Mouse (Mus musculus) retina, adult 2 months (tissue): ENCODE measurements around the gene Mgp.

ENCODE experiments used
- DNase-seq: peaks from one replicate; pipeline ENCODE4 v3.0.0-alpha.2; 2012; ENCODE audit warnings: low read depth, low spot score

Mgp gene

DNA sequence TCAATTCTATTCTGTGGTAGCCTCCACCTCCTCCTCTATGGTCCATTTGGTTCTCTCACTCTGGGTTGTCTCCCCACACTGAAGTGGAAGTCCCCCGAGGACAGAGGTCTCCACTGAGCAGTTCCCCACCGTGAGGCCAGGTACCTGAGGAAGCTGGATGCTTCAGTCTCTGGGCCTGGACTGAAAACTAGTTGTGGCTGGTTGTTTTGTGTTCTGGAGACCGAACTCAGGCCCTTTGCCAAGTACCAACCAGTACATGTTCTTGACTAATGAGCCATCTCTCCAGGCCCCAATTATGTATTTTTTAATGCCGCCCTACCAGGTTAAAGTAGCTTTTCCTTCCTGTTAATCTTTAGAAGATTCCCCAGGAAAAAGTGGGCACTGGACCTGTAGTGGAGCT lies 23.3 kb downstream of the Mgp start:
- DNase-seq, result no peak

DNA sequence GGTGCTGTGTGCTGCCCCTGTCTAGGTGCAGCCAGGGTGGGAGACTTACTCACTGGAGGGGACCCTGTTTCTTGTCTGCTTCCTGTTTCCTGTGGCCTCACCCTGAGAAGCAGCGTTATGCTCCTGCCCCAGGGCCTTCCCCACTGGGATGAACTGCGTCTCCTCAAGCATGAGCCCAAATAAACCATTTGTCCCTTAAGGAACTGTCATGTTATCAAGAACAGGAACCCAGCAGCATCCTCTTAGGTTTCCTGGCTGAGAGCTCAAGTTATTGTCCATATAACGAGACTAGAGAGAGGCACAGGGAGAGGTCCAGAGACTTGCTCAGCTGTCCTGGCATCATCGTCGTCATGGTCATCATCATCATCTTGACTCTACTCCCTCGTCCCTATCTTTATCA lies 25.4 kb downstream of the Mgp start:
- DNase-seq, result no peak

DNA sequence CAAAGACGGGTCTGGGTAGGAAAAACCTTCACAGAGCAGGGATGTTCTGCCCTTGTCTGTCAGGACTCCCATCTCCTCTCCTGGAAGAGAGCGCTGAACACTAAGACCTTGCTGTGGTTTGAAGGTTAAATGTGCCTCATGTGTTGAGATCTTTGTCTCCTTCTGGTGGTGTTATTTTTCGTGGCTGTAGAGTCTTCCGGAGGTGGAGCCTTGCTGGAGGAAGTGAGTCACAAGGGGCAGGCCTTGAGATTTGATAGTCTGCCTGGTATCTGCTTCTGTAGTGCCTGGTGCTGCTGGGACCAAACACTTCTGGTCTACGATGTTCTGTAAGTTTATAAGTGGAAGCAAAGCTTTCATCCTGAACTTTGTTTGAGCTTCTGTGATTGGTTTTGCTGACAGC lies 26.7 kb downstream of the Mgp start:
- DNase-seq, result no peak

DNA sequence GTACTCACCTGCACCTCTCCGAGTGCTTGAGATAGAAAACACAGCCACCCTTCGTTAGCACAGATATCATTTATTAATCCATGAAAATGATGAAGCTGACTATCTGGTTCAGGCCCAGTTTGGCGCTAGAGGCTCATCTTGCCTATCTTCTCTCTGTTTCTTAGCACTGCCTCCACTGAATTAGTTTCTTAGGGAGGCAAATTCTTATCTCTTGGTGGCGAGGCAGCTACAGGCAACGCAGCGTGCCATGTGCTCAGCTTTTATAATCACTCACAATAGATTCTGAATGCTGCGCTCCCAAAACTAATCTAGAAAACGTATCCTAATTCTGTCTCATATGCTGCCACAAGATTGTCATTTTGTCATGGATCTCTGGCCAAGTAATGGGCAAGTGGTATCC lies 27.2 kb downstream of the Mgp start:
- DNase-seq, result no peak

DNA sequence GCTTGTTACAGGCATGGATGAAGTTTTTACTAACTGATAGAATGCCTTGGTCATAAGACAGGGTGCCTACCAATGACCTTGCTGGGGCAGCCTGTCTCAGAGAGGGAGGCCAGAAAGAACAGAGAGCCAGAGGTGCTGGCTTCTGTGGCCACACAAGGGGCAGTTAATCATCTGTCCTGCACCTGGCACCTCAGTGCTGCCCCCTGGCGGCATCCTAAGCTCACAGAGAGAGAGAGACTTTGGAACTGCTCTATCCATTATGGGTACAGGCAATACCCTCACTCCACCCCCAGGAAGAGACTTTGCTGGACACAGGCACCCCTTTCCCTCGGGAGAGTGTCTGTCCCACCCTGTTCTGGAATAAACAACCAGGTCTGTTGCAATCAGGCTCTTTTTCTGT lies 27.8 kb downstream of the Mgp start:
- DNase-seq, result peak; percentile 4

DNA sequence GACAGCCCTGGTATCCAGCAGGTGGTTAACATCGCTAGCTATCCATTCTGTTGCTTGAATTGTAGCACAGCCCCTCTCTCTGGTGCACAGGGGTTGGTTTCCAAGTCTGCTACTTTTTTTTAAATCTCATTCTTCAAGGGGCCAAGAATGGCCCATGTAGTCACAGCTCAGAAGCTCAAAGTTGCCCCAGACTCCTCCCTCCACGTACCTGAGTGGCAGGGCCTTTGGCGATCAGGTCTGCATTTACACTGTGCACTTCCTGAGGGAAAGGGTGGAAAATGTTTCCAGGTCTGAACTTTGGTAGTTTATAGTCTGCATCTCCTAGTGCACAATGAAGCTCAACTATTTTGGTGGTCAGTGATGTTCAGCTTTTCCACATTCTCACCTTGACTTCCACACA lies 28.4 kb downstream of the Mgp start:
- DNase-seq, result no peak

DNA sequence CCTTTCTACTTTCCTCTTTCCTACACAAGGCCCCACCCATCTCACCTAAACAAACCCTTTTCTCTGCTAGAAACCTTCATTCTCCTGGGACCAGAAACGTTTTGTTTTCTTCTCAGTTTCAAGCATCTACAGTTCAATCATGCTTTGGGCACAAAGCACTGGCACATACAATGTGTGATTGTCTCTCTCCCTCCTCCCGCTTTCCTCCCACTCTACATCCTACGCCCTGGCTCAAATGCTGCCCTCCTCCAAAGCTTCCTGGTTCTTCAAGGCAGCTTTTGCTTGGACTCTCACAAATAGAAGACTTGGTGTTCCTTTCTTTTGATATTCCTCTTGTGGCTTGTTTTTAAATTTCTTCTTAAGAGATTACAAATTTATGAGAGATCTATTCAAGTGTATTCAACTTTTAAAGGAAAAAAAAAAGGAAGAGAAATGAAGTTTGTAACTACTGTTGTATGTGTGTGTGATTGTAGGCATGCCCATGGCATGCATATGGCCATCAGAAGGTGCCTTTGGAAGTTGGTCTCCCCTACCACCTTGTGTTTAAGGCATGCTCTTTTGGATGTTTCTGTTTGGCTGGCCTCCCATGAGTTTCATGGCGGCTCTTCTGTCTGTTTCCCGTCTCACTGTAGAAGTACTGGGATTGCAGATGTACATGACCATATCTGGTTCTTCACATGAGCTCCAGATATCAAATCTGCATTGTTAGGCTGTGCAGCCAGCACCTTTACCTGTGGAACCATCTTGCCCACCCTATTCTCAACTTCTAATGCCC lies 29.7 kb downstream of the Mgp start:
- no peak for DNase-seq

DNA sequence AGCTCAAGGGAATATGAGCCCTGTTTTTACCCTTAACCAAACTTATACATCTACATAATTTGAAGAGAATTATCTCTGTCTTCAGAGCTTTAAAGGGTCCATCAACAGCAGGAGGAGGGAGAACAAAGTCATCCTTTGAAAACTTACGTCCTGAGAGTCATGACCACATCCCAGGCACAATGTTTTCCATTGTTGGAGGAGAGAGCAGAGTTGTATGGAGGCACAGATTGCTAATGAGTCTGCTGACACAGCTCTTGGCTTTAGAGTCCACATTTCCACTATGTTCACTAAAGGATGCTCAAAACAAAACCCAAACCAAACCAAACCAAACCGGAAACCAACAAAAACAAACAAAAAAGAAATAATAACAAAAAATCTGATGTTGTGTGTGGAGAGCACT lies 30.7 kb downstream of the Mgp start:
- no peak for DNase-seq

DNA sequence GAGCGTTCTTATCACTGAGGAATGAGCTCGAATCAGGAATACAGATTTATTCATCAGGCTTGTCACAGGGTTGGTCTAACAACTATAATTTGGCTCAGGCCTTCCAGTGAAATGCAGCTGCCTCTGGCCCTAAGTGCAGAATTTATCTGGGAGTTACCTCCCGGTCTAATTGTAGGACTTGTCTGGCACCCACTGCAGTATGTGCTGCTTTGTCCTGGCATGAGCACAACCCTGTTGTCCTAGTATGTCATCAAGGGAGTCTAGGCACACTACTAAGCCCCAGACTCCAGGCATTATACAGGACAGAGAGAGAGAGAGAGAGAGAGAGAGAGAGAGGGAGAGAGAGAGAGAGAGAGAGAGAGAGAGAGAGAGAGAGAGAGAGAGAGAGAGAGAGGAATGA lies 38.3 kb downstream of the Mgp start:
- DNase-seq, result no peak

DNA sequence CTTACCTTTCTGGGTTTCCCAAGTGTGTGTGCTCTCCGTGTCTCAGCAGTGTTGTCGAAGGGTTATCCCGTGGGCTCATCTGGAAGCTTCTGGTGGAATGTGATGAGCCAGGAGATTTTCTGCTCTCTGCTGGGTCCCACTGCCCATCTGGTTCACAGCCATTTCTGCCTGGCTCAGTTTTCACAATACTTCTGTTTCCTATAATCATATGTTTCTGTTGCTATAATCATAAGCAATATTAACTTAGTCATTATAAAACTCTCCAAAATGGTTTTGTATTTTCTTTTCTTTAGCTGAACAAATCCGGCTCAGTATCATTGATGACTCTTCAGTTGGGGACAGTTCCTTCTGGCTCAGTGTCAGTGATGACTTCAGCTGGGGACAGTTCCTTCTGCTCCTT lies 40.3 kb downstream of the Mgp start, which contains the start of gene Smco3:
TSS of gene Smco3 (minus strand) at position 101 of the 400 bp plus-strand sequence.
- no peak for DNase-seq

DNA sequence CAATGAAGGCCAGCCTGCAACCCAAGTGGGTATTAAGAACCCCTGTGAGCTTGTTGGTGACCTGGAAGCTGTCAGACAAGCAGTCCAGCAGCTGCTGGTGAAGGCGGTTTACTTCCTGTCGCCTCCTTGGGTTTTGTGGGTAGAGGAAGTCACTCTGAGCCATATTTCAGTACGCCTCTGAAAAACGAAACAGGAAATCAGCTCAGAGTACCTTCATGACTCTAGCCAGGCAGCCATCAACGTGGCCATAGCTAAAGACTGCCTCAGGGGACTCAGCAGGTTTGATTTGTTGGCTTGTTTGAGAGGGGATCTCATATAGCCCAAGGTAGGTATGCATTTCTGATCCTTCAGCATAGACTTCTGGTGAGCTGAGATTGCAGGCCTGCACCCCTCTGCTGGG lies 43.9 kb downstream of the Mgp start:
- no peak for DNase-seq

DNA sequence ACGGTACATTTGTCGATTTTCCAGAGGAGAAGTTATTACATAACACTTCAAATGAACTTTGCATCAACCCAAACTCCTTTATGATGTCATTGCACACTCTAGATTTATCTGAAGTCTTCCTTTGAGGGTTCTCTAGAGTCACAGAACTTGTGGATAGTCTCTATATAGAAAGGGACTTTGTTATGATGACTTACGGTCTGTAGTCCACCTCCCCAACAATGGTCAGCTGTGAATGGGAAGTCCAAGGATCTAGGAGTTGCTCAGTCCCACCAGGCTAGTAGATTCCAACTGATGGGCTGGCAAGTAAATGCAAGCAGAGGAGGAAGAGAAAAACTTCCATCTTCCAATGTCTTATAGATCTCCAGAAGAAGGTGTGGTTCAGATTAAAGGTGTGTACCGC lies 46.9 kb downstream of the Mgp start:
- no peak for DNase-seq

DNA sequence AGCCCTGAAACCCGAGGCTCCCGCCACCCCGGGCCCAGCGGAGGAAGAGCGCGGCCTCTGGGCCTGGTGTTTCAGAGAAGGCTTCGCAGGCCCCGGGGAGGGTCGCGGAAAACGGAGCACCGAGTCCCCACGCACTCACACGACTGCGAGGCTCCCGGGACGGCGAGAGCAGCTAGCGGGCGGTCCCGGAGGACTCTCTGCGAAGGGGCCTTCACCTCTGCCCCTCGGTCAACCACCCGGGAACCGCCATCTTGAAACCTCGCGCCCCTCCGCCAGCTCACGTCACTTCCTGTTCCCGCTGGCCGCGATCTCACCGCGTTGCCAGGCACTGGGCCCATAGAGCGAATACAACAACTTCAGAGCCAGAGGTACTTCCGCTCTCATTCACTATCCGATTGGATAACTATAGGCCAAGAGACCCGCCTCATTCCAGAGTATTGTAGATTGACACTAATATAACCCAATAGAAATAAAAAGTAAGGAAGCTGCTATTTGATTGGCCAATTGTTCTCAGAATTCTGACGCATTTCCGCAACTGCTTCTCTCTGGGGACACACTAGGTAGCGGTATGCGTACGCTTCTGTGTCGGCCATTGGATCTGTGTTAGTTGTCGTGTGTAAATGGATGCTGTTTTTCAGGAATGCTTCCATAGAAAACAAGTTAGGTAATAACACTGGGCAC lies 47.6 kb downstream of the Mgp start, which contains the start of gene Wbp11:
TSS of gene Wbp11 (minus strand) at position 353 of the 681 bp plus-strand sequence.
- DNase-seq, result peak; percentile 96

DNA sequence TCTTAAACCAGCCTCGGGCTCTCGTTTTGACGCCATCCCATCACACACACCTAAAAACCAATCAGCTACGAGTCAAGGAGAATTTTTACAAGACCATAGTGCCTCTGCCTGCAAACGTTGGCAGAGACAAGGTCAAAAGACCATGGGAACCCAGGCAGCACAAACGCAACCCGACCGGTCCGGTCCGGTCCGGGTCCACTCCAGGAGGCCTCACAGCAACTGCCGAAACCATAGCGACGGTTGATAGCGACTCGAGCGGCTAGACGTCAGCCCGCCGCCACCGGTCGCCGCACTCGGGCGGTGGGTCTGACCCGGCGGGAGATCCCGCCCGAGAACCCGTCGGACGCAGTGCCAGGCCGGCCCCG lies 48.1 kb downstream of the Mgp start, which contains the start of gene BC049715:
TSS of gene BC049715 (plus strand) at position 111 of the 365 bp plus-strand sequence.
- DNase-seq, result no peak

DNA sequence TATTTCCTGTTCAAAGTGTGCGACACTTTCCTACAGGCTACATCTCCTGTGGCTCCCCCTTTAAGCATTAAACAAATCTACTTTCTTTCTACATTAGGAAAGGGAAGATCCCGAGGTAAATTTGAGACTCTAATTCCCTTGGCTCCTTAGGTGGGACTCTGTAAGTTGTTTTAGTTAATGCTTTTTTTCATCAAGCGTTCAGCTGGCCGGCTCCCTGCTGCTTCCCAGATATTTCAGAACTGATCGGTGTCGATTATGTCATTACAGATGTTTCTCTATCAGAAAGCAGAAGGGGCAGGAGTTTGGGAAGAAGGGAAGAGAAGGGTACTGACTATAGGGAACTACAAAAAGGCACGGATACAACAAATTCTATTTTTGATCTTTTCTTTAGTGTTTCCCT lies 48.5 kb downstream of the Mgp start:
- no peak for DNase-seq

DNA sequence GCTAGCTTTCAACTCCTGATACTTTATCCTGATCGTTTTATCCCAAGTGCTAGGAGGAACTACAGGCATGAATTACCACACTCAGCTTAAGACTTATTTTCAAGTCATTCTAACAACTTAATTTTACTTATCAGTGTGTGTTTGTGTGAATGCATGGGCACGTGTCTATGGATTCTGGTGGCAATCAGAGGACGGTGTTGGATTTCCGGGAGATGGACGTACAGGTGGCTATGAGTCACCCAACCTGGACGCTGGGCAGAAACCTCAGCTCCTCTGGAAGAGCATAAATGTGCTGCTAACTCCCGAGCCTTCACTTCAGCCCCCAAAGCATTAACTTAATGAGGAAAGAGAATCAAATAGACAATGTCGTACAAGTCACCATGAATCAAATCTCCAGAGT lies 50.6 kb downstream of the Mgp start:
- DNase-seq, result no peak
